Mouse (Mus musculus): Measurements from ENCODE around the gene Rassf4. TPM values are rescaled to one million over a fixed set of nuclear protein-coding genes. Genes with fewer than 3 reads are reported as not detected.
A peak's percentile ranks its signal among the peaks of the same experiment; 100 is the strongest.

Rassf4 gene
- polyA plus RNA-seq, 1 experiment from 2014 or later = 5.6 TPM

GRCm38 (mm10) chr6:116671031-116671430 lies 2.7 kb downstream of the Rassf4 start:
- no peak for DNase-seq
- Histone ChIP-seq H3K36me3 (no peaks in the 10 kb centered on the region), H3K9ac (no peak overlapping the region), H3K27me3 (peaks cover 13% of the 10 kb centered on the region; the same call in 1 of the 2 replicates), H3K27ac (no peak overlapping the region), H3K4me2 (no peak overlapping the region), H3K4me3 (replicated peaks) (no peak overlapping the region), H3K9me3 (replicated peaks) (no peaks in the 10 kb centered on the region), H3K4me1 (replicated peaks) (peaks cover 25% of the 10 kb centered on the region)
- no peak for ATAC-seq (ENCODE audit: low read depth)
- 50% methylated on average over 5 of the region's 5 CpGs for WGBS (ENCODE audit: insufficient replicate concordance)

- 55% methylated on average over 6 of the region's 6 CpGs for WGBS (ENCODE audit: insufficient replicate concordance)
- H3K4me3 ChIP-seq (replicated peaks) = no peak overlapping the region
- peaks cover 24% of the 10 kb centered on the region for H3K4me1 ChIP-seq (replicated peaks)
These were observed 3.6 kb downstream of the Rassf4 start for GRCm38 (mm10) chr6:116670144-116670543.

GRCm38 (mm10) chr6:116668682-116669470 lies 4.9 kb downstream of the Rassf4 start:
- H3K4me2 ChIP-seq = no peak overlapping the region
- H3K9ac ChIP-seq = no peak overlapping the region
- WGBS (ENCODE audit: insufficient replicate concordance) = 30% methylated on average over 11 of the region's 11 CpGs

More at GRCm38 (mm10) chr6:116670144-116670543, 3.6 kb downstream of the Rassf4 start:
- H3K9me3 ChIP-seq (replicated peaks) = no peaks in the 10 kb centered on the region
- no peak overlapping the region for H3K4me2 ChIP-seq
- H3K27ac ChIP-seq = no peak overlapping the region
- DNase-seq (no peak), ATAC-seq (ENCODE audit: low read depth) (no peak)
- no peaks in the 10 kb centered on the region for H3K36me3 ChIP-seq
- H3K9ac ChIP-seq = no peak overlapping the region
- peaks cover 13% of the 10 kb centered on the region; the same call in 1 of the 2 replicates for H3K27me3 ChIP-seq

GRCm38 (mm10) chr6:116667382-116667781 lies 6.4 kb downstream of the Rassf4 start:
- no peak overlapping the region for H3K4me2 ChIP-seq
- no peaks in the 10 kb centered on the region for H3K9me3 ChIP-seq (replicated peaks)
- H3K27me3 ChIP-seq = peaks cover 10% of the 10 kb centered on the region; the same call in 1 of the 2 replicates
- H3K4me1 ChIP-seq (replicated peaks) = 0 out of 2 replicates have a peak, but pooled peaks cover 3% of the 10 kb centered on the region
- DNase-seq (no peak), ATAC-seq (ENCODE audit: low read depth) (no peak)
- no peak overlapping the region for H3K4me3 ChIP-seq (replicated peaks)
- H3K9ac ChIP-seq = no peak overlapping the region
- WGBS (ENCODE audit: insufficient replicate concordance) = 51% methylated on average over 3 of the region's 3 CpGs
- no peak overlapping the region for H3K27ac ChIP-seq
- H3K36me3 ChIP-seq = no peaks in the 10 kb centered on the region

More at GRCm38 (mm10) chr6:116668682-116669470, 4.9 kb downstream of the Rassf4 start:
- no peak for ATAC-seq (ENCODE audit: low read depth)
- Histone ChIP-seq H3K36me3 (no peaks in the 10 kb centered on the region), H3K27me3 (peaks cover 13% of the 10 kb centered on the region; the same call in 1 of the 2 replicates), H3K4me1 (replicated peaks) (peaks cover 14% of the 10 kb centered on the region), H3K27ac (no peak overlapping the region), H3K4me3 (replicated peaks) (no peak overlapping the region), H3K9me3 (replicated peaks) (no peaks in the 10 kb centered on the region)
- DNase-seq = no peak

- no peak overlapping the region for H3K4me3 ChIP-seq (replicated peaks)
- no peak overlapping the region for H3K27ac ChIP-seq
- 0 out of 2 replicates have a peak, but pooled peaks cover 3% of the 10 kb centered on the region for H3K4me1 ChIP-seq (replicated peaks)
- 60% methylated on average over 3 of the region's 3 CpGs for WGBS (ENCODE audit: insufficient replicate concordance)
- no peak overlapping the region for H3K9ac ChIP-seq
- ATAC-seq (ENCODE audit: low read depth) (no peak), DNase-seq (no peak)
- H3K4me2 ChIP-seq = no peak overlapping the region
- no peaks in the 10 kb centered on the region for H3K9me3 ChIP-seq (replicated peaks)
- no peaks in the 10 kb centered on the region for H3K36me3 ChIP-seq
- 0 out of 2 replicates have a peak, but pooled peaks cover 7% of the 10 kb centered on the region for H3K27me3 ChIP-seq
These were observed 6.9 kb downstream of the Rassf4 start for GRCm38 (mm10) chr6:116666892-116667291.

- H3K4me3 ChIP-seq (replicated peaks) = no peak overlapping the region
- no peaks in the 10 kb centered on the region for H3K36me3 ChIP-seq
- ATAC-seq (ENCODE audit: low read depth) (no peak), DNase-seq (no peak)
- H3K4me1 ChIP-seq (replicated peaks) = no peaks in the 10 kb centered on the region
- no peak overlapping the region for H3K27ac ChIP-seq
- no peak overlapping the region for H3K4me2 ChIP-seq
- 62% methylated on average over 12 of the region's 12 CpGs for WGBS (ENCODE audit: insufficient replicate concordance)
- H3K9me3 ChIP-seq (replicated peaks) = no peaks in the 10 kb centered on the region
- H3K9ac ChIP-seq = no peak overlapping the region
- 0 out of 2 replicates have a peak, but pooled peaks cover under 1% of the 10 kb centered on the region for H3K27me3 ChIP-seq
These were observed 7.5 kb downstream of the Rassf4 start for GRCm38 (mm10) chr6:116666085-116666750.

GRCm38 (mm10) chr6:116664830-116665229 lies 8.9 kb downstream of the Rassf4 start:
- Histone ChIP-seq H3K36me3 (no peaks in the 10 kb centered on the region), H3K9ac (no peak overlapping the region), H3K9me3 (replicated peaks) (no peaks in the 10 kb centered on the region), H3K27ac (no peak overlapping the region), H3K4me3 (replicated peaks) (no peak overlapping the region), H3K27me3 (no peaks in the 10 kb centered on the region), H3K4me2 (no peak overlapping the region), H3K4me1 (replicated peaks) (no peaks in the 10 kb centered on the region)
- 64% methylated on average over 3 of the region's 3 CpGs for WGBS (ENCODE audit: insufficient replicate concordance)
- ATAC-seq (ENCODE audit: low read depth) = no peak
- DNase-seq = no peak

- Histone ChIP-seq H3K4me3 (replicated peaks) (no peak overlapping the region), H3K27me3 (no peaks in the 10 kb centered on the region), H3K27ac (no peak overlapping the region), H3K9me3 (replicated peaks) (no peaks in the 10 kb centered on the region), H3K9ac (no peak overlapping the region), H3K36me3 (no peaks in the 10 kb centered on the region), H3K4me2 (no peak overlapping the region), H3K4me1 (replicated peaks) (no peaks in the 10 kb centered on the region)
- ATAC-seq (ENCODE audit: low read depth) (no peak), DNase-seq (no peak)
- 45% methylated on average over 6 of the region's 6 CpGs for whole genome bisulfite sequencing (ENCODE audit: insufficient replicate concordance)
These were observed 9.7 kb downstream of the Rassf4 start for GRCm38 (mm10) chr6:116664031-116664430.

GRCm38 (mm10) chr6:116663364-116663763 lies 10.4 kb downstream of the Rassf4 start:
- Histone ChIP-seq H3K27ac (no peak overlapping the region), H3K4me2 (no peak overlapping the region), H3K4me3 (replicated peaks) (no peak overlapping the region), H3K27me3 (no peaks in the 10 kb centered on the region), H3K9me3 (replicated peaks) (no peaks in the 10 kb centered on the region), H3K36me3 (no peaks in the 10 kb centered on the region), H3K9ac (no peak overlapping the region), H3K4me1 (replicated peaks) (no peaks in the 10 kb centered on the region)
- ATAC-seq (ENCODE audit: low read depth) (no peak), DNase-seq (no peak)
- WGBS (ENCODE audit: insufficient replicate concordance) = 57% methylated on average over 2 of the region's 2 CpGs

GRCm38 (mm10) chr6:116653684-116654454 lies 19.9 kb downstream of the Rassf4 start:
- Histone ChIP-seq H3K27ac (no peak overlapping the region), H3K4me3 (replicated peaks) (no peak overlapping the region), H3K36me3 (no peaks in the 10 kb centered on the region), H3K4me1 (replicated peaks) (peaks cover 12% of the 10 kb centered on the region), H3K9ac (no peak overlapping the region), H3K4me2 (no peak overlapping the region), H3K9me3 (replicated peaks) (no peaks in the 10 kb centered on the region), H3K27me3 (no peaks in the 10 kb centered on the region; the same call in 1 of the 2 replicates)
- peak; percentile 37; the same call in 1 of the 2 replicates for ATAC-seq (ENCODE audit: low read depth)
- 42% methylated on average over 9 of the region's 9 CpGs for WGBS (ENCODE audit: insufficient replicate concordance)
- DNase-seq = no peak

GRCm38 (mm10) chr6:116653191-116653590 lies 20.6 kb downstream of the Rassf4 start:
- Histone ChIP-seq H3K4me3 (replicated peaks) (no peak overlapping the region), H3K4me2 (no peak overlapping the region), H3K27ac (no peak overlapping the region), H3K27me3 (no peaks in the 10 kb centered on the region; the same call in 1 of the 2 replicates), H3K9ac (no peak overlapping the region), H3K36me3 (no peaks in the 10 kb centered on the region), H3K4me1 (replicated peaks) (peaks cover 12% of the 10 kb centered on the region), H3K9me3 (replicated peaks) (no peaks in the 10 kb centered on the region)
- no peak for DNase-seq
- ATAC-seq (ENCODE audit: low read depth) = no peak
- 55% methylated on average over 3 of the region's 3 CpGs for WGBS (ENCODE audit: insufficient replicate concordance)

Data from liver, embryonic 13.5 days (tissue).